Mouse (Mus musculus): ENCODE measurements around the gene Tc2n.

Tc2n gene

DNA sequence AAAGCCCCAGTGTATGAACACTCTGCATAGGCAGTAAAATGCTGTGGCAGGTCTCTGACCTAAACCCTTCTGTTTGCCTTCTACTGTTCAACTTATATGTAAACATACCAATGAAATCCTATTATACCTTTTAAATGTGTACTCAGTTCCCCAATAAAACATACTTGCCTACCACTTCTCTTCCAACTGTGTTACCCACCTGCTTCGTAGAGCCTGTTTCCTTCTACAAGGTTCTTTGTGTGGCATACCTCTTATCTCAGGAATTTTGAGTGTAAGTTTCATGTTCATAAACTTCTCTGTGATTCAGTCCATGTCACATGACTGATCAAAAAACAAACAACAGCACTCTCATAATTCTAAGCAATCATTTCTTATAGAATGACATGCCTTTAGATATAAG is 85.2 kb downstream of the Tc2n start:
- no peak for TF ChIP-seq GATA4 (IDR thresholded peaks at IDR 0.05; ENCODE audit: insufficient replicate concordance, low read length)

Measured in liver, adult (tissue).